Mouse (Mus musculus): ENCODE measurements around the gene Tmco3.

Tmco3 gene

DNA sequence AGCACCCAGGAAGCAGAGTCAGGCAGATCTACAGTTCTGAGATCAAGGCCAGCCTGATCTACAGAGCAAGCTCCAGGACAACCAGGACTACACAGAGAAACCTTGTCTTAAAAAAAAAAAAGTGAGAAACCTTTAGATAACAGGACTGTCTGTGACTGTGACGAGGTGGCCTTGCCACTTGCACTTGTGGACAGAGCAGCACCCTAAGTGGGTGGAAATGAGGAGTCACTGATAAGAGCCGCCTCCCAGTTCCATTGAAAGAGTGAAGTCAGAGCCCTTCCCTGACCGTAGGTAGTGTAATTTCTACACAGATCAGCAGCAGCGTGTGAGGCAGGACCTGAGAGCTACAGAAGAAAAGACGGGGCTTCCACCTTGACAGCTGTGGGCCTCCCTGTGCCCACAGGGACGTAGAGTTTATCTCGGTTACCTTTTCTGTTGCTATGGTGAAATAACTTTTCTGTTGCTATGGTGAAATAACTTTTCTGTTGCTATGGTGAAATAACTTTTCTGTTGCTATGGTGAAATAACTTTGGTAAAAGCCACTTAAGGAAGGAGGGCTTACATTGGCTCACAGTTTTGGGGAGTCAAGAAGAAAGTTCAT lies 18.4 kb downstream of the Tmco3 start:
- DNase-seq (ENCODE audit: low spot score): no peak

DNA sequence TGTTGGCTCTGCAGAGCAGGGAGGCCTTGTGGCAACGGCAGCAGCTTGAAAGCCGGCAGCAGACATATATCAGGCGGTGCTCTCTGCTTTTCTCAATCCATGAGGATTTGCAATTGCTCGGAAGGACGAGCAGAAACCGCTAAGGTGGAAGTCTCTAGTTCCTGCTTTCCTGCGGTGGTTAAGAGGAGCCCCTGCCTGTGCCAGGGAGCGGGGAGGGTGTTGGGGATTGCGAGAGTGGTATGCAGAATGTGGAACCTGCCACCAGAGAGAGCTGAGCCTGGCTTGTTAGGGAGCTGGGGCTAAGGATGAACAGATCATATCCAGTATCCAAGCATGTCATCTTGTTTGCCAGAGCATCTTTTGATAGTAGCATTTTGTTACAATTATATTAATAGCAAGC lies 18.9 kb downstream of the Tmco3 start:
- DNase-seq (ENCODE audit: low spot score): no peak

DNA sequence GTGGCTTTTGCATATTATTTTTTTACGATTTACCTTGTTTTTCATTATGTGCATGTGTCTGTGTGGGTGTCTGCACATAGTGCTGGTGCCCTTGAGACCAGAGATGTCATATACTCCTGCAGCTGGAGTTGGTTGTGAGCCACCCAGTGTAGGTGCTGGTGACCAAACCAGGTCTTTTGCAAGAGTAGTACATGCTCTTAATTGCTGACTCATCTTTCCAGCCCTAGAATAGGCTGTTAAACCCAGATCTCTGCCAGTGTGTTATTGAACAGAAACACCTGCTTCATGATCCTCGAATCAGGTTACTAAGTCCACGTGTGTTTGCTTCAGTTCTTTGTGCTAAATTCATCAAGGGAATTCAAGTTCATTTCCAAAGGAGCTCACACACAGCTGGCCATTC lies 26.9 kb downstream of the Tmco3 start:
- no peak for DNase-seq (ENCODE audit: low spot score)

DNA sequence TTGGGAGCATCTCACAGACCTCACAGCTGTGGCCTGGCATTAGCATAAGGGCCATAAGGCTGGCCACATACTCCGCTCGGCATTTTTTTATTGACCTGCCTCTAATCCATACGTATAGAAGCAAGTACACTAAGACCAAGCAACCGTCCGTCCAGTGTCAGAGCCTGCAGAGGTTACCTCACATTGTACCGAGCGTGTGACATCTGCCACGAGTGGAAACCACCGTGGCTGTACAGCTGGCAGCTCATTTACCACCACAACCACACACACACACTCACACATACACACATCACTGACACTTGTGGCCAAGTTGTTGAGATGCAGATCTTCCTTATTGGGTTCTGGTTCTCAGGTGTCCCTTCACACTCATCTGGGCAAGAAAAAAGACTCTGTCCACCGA lies 28.7 kb downstream of the Tmco3 start:
- DNase-seq (ENCODE audit: low spot score): no peak

DNA sequence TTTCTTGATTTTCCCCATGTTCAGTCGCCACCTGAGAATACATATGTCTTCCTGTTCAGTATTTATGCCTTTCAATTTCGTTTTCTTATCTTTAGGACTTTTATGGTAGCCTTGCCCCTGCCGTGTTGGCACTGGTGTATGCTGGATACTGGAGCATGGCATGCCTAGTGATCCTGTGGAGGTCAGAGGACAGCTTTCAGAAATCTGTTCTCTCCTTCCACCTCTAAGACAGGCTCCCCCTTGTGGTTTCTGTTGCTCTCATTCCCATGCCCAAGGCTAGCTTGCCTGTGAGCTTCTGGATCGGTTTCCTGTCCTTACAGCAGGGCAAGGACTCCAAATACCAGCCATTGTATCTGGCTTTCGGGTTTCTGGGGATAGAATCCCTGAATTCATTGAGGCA lies 38.6 kb downstream of the Tmco3 start:
- peak; percentile 59 for DNase-seq (ENCODE audit: low spot score)

DNA sequence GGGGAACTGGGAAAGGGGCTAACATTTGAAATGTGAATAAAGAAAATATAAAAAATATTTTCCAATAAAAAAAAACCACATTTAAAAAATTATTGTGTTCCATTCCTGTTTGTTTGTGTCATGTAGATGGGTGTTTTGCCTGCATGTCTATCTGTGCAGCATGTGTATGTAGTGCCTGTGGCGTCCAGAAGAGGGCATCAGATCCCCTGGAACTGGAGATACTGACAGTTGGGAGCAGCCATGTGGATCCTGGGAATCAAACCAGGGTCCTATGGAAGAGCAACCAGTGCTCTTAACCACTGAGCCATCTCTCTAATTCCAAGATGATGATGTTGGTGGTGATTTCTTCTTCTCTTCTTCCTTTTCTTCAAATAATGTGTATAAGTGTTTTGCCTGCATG lies 46.7 kb downstream of the Tmco3 start:
- DNase-seq (ENCODE audit: low spot score): no peak

DNA sequence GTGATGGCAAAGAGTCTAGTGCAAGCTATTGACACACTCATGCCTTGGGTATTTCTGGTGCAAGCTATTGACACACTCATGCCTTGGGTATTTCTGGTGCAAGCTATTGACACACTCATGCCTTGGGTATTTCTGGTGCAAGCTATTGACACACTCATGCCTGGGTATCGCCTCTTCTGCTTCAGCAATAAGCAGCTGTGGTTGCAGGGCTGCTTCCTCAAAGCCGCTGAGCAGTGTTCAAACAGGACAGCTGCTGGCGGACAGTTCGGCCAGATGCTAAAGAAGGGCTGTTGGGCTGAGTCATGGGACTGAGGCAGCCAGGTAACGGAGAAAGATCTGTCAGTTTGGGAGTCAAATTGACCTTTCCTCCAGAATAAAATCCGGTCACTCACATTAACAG lies 49.3 kb downstream of the Tmco3 start:
- peak; percentile 41 for DNase-seq (ENCODE audit: low spot score)

DNA sequence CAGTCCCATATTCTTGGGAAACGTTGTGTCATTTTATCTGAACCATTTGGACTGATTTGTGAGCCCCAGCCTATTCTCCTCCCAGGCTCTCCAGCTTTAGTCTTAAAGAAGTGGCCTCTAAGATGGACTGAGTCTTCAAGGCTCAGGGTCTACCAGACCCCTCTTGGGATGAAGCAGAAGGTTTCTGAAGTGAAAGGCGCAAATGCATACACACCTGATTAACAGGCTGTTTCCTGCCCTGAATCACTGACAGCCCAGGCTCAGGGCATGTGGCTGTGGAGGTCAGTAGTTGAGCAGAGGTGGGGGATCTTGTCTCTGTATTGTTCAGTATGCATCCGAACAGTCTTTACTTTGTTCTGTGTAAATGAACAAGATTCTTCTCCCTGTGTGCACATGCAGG lies 49.7 kb downstream of the Tmco3 start:
- no peak for DNase-seq (ENCODE audit: low spot score)

DNA sequence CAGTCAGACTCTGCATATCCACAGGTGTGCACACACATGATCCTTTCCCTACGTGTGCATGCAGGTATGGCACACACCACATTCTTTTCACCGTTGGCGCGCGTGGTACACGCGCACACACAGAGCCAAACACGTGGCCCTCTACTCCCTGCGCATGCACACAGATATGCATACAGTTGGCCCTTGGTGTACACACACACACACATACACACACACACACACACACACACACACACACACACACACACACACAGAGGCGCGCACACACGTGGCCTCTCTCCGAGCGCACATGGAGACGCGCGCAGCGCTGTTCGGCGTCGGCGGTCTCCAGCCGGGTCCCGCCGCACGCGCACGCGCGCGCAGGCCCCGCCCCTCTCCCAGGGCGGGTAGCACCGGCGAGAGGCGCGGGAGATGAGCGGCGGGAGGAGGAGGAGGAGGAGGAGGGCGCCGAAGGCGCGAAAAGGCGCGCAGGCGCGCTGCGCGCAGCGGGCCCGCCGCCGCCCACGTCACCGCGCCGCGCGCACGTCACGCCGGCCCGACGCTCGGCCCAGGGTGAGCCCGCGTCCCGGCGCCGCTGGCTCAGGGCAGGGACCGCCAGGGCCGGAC lies 50.4 kb downstream of the Tmco3 start, which contains the start of gene Tfdp1:
Tfdp1 (plus strand) TSS at position 497 of the 606 bp plus-strand sequence.
- DNase-seq (ENCODE audit: low spot score): peak; percentile 92

DNA sequence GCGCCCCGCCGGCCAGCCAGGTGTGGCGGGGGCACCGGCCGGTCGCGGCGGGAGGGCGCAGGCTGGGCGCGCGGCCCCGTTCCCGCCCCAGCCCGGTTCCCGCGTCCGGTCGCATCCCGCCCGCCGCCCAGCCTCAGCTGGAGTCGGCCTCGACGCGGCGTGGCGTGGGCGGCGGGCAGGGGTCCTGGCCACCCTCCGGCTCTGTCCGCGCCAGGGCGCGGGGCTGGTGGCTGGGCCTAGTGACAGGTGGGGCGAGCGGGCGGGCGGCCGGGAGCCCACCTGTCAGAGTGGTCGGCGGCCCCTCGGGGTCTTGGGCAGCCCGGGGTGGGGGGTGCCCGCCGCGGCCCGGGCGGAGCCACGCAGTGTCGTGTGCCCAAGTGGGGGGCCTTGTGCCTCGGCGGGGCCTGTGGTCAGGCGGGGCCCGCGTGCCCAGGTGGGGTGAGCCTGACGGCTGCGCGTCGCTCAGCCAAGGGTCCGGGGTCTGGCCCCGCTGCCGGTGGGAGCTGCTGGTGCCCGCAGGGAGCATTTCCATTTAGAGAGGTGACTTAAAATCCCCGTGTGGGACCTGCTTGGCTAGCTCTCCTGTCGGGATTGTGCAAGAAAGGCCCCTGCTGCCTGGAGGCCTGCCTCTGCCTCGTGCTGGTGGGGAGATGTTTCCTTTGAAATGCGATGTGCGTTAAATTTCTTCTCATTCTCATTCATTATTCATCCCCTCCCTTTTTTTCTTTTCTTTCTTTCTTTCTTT lies 51.1 kb downstream of the Tmco3 start:
- peak; percentile 58 for DNase-seq (ENCODE audit: low spot score)

DNA sequence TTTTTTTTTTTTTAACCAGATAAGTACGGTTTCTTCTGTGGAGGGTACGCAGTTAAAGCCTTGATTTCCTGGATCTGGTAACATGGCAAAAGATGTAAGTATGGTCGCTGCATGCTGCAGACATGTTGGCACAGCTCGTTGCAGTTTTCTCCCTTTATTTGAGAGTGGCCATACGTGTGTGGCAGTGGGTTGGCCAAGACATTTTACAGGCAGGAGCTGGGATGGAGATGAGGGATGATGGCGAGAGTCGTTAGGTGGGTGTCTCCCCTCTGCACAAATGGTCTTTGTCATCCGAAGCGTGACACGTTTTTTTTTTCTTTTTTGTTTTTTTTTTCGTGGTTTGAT lies 51.6 kb downstream of the Tmco3 start:
- peak; percentile 40 for DNase-seq (ENCODE audit: low spot score)

DNA sequence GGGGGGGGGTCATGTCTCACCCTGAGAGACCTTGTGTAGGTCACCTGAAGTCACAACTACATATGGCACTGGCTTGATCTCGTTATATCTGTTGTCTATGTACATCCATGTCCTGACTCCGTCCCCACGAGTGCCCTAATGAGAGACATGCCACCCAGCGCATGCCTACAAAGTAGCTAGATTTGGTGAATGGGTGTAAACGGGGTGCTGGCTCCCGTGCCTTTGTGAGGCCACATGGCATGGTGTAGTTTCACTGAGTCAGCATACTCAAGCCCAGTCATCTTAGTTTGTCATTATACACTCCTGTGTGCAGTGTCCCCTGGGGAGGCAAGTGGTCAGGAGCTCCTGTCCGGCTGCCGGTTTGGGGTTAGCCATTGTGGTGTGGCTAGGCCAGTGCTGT lies 52.7 kb downstream of the Tmco3 start:
- DNase-seq (ENCODE audit: low spot score): no peak

DNA sequence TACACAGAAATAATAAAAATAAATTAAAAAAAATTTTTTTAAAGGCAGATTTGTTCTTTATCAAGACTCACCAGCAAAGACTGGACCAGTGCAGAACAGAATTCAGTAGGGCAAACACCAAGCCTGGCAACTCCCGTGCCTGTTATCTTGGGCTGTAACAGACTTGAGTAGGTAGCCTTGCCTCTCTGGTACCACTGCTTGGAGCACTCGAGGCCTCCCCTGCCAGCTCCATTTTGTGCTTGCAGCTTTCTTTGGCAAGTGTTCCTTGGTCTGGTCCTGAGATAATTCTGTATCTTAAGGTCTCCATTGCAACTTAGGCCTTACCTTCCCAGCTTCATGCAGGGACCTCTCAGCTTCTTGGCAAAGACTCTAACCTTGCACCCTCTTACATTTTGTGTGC lies 54.4 kb downstream of the Tmco3 start:
- DNase-seq (ENCODE audit: low spot score): no peak

DNA sequence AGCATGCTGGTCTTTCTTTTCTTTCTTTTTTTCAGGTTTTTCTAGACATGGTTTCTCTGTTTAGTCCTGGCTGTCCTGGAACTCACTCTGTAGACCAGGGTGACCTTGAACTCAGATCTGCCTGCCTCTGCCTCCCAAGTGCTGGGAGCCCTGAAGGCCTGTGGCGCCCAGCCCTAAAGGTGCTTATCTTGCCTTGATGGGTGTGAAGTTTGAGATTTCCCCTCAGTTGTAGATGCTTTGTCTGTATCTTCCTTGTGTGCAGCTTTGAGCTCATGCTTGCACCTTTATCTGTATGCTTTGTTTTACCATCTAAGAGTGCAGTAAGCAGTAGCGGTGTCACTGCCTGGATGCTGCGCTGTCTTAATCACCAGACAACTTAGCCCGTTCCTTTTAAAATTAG lies 55.1 kb downstream of the Tmco3 start:
- DNase-seq (ENCODE audit: low spot score): no peak

DNA sequence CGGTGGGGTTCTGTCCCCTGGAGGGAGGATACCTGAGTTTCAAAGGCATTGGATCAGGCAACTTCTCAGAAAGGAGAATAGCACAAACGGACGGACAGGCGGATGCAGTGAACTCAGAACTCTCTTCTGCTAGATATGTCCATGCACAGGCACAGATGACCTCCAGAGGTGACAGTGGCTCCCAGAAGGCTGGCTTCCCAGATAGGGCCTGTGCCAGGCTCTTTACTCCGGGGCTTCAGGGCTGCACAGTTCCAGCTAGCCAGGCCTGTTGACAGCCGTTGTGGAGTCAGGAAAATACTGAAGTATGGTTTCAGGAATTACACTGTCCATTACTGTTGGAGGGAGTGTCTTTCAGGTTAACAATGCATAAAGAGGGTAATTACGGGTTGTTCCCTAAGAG lies 62.1 kb downstream of the Tmco3 start:
- DNase-seq (ENCODE audit: low spot score): no peak

DNA sequence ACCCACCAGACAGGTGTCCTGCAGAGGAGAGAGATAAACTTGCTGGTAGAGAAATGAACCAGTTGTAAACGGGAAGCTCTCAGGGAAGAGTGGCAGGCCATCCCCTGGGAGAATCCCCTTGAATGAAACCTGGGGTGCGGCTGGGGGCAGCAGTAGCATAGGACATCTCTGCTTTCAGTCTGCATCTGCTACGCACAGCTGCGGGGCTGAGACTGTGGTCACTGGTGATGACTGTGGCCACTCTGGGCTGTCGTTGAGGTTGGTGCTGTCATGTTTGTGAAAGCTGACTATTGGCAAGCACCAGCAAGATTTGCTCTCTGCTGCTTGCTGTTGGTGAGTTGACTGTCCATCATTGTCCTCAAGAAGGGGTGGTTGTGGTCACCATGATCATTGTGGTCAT lies 63.6 kb downstream of the Tmco3 start:
- no peak for DNase-seq (ENCODE audit: low spot score)

DNA sequence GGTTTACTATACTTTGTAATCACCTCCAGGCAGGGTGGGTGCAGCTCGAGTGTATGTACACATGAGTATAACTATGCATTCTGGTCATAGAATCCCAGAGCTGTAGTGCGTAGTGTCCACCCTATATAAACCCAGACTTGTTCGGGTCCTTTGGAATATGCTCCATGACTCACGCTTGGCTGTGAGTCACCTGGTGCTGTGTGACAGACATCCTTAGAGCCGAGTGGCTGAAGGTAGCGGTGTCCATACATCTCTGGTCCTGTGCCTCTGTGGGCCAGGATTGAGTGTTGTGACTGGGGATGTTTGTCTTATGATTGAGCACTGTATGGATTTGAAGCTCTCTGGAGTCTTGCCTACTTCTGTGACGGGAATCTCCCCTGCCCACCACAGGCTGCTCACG lies 64.6 kb downstream of the Tmco3 start:
- DNase-seq (ENCODE audit: low spot score): no peak

DNA sequence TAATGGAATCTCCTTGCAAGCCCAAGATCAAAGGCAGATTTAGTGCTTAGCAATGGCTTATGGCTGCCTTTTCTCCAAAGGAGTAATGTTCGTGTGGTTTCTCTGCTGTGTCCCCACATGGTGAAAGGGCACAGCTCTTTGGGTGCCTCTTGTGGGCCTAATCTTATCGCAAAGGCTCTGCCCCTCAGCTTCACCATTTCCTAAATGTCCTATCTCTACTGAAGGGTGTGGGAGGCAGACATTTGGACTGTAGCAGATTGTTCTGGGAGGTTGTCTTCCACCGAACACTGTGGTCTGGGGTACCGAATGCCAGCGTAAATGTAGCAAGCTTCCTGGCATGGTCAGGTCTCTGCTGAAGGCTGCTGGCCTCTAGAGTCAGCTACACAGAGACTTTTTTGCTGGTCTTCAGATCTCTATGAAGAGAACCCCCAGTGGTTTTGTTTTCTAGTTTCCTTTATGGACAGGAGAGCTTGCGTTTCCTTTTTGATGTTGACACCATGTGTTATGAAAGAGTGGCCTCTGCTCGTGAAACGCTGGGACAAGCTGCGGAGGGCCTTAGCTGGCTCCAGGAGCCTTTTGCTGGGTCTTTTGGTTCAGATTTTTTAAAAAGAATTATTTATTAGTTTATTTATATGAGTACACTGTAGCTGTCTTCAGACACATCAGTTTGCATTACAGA lies 65.3 kb downstream of the Tmco3 start:
- DNase-seq (ENCODE audit: low spot score): no peak

DNA sequence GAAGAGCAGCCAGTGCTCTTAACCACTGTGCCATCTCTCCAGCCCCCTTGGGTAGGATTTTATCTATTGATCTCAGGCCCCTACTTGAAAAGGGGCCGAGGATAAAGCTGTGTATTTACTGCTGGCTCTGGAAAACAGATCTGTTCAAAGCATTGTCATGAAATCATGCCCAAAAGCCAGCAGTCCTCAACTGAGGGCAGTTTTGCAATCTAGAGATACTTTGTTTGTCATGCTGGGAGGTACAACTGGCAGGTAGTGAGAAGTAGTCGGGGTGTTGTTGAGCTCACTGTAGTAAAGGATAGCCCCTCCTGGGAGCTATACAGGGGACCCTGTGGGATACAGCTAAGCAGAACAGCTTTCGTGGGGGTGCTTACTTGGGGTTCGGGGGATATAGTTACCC lies 65.9 kb downstream of the Tmco3 start:
- no peak for DNase-seq (ENCODE audit: low spot score)

DNA sequence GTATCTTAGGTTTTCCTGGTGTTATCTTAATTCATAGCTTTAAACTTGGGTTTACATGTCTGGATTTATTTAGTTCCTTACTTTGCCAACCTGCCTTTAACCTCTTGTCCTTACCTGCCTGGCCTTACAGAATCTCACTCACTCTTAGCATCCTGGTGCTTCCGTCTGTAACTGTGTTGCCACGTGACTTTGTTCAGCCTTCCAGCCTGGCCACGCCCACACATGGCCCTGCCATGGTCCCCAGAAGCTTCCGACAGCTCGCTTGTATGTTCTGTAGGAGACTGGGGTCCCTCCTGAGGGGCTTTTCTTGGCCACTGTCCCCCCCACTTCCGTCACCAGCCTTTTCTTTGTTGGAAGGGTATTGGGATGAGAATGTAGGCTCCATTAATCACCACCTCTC lies 68.2 kb downstream of the Tmco3 start:
- DNase-seq (ENCODE audit: low spot score): no peak

DNA sequence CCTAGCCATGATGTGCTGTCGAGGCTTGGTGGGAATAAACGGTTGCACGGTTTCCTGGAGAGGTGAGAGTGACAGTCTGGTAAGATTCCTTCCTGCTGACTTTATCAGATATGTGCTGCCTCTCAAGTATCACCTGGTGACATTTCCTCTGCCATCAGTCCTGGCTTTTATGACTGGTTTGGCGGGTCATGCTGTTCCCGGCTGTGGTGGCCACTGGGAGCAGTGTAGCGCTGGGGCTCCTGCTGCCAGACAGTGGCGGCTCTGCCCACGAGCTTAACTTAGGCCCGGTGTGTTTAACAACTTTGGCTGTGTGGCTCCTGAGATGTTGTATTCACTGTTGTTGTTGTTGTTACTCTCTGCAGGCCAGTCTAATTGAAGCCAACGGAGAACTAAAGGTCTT lies 68.7 kb downstream of the Tmco3 start:
- no peak for DNase-seq (ENCODE audit: low spot score)

DNA sequence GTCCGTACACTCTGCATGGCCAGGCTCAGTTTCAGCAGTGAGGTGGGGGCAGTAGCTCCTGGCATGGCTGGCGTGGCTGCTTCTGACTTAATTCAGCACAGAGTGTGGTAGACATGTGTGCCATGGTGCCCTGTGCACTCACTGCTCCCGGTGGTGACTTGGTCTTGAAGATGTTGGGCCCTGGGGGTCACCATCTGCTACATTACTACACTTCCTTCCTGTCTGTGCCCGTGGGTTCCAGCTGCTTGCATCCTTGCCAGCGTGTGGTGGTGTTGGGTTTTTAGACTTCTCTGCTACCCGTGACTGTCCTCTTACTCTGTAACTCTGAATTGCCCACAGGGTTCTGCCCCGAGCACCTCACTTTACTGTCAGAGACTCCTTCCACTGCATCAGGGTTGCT lies 72.2 kb downstream of the Tmco3 start:
- no peak for DNase-seq (ENCODE audit: low spot score)

DNA sequence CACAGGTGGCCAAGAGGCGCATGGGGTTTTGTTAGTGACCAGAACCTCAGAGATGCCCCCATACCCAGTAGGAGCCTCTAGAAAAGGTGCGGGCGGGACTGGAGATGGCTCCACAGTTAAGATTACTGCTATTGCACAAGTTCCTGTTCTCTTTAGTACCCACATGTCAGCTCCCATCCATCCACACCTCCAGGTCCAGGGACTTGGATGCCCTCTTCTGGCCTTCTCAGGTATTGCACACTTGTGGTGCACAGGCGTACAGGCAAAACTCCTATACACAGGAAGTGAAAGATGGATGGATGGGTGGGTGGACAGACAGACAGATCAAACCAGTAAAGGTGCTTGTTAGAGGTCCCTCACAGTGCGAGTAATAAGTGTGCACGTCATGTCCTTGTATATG lies 73.9 kb downstream of the Tmco3 start:
- DNase-seq (ENCODE audit: low spot score): no peak
